Mouse (Mus musculus) mouse embryonic stem cell (cell line): Measurements from ENCODE around the gene Pepd.

Experiments
- in situ Hi-C, 2 experiments: fragments of 300-500 bp; cut with MboI; formaldehyde crosslinking; loops; 1 replicate in 1 of 2; 3 replicates in 1 of 2; pipeline ENCODE4 v1.14.3; 2019 to 2020; ENCODE audit warnings: low sequenced_read_pairs in 2 of 2, low pct_unique_long_range_greater_than_20kb in 1 of 2, mixed read lengths in 1 of 2; ENCODE audit not compliant: unreplicated experiment in 1 of 2

The Pepd gene

DNA sequence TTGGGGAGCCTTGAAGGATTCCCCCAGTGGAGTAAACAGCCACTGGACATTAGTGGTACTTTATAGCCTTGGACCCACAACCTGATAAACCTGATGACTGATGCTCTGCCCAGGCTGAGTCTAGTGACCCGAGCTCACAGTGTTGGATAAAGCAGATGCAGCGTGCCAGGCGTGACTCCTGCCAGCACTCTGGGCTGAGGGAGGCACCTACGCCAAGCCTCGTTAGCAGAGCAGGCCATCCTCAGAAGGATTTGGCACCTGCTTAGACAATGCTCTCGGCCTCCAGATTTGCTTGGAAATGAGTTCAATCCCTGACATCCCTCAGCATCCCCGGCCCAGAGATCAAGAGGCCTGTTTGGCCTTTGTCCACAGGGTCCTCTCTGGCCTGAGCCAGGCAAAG lies 94.5 kb downstream of the Pepd start:
- in situ Hi-C loops, result no loop called here

DNA sequence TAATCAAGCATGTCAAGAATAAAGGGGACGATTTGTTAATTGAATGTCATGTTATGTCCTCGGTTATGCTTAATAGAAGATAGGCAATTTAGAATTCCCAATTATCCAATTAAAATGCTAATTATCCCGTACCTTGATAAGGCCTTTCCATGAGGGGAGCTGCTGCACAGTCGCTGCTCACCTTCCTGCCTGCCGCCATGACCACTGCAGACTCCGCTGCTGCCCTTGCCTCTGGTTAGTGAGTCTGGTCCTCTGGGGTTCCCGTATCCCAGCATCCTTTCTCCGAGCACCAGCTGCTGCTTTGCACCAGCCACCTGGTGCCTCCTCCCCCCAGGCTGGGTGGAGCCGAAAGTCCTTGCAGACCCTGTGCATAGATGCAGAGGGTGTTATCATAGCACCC lies 101.0 kb downstream of the Pepd start:
- in situ Hi-C loops, result no loop called here

DNA sequence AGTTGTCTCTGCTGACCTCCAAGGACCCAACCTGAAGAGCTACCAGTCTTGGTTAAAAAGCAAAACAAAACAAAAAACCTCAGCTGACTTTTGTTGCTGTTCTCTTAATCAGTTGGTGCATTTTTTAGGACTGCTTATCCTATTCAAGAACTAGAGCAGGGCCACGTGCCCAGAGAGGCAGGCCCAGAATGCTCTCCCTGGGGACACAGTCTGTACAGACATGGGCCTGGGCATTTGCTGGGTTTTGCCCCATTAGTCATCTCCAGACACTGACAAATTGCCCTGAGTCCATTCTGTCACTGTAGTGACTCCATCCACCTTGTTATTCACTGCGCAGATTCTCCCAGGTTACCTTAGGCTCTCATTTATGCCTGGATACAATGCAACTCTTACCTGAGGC lies 103.1 kb downstream of the Pepd start:
- in situ Hi-C loops, result no loop called here

DNA sequence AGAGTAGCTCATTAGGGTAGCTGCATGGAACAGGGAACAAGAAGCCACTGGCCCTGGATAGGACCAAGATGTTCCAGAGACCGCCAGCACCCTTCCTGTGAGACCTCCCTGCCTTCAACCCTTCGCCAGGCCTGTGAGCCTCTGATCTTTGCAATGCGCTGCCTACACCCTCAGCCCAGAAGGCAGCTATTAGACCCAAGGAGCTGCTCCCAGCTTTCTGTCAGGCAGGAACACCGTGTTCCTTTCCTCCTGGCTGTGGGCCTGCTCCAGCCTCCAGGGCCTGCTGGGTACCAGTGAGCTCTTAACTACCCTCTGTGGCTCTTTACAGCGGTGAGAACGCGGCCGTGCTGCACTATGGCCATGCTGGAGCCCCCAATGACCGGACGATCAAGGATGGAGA lies 109.2 kb downstream of the Pepd start:
- in situ Hi-C loops, result no loop called here

DNA sequence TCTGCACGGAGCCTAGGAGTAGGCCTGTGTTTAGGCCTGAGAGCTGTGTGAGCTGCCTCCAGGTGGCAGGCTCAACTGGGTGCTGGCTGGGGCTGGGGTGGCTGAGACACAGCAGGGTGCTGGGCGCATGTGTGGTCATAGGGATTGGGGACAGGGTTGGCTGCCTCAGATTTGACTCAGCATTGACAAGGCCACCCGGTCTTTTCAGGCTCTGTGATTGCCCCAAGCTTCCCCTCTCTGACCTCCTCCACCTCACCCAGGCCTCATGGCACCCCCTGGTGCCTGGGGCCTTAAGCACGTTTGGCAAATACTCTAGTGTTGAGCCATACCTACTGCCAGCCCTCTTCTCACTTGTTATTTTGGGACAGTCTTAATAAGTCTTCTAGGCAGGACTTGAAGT lies 111.1 kb downstream of the Pepd start:
- in situ Hi-C loops, result no loop called here

DNA sequence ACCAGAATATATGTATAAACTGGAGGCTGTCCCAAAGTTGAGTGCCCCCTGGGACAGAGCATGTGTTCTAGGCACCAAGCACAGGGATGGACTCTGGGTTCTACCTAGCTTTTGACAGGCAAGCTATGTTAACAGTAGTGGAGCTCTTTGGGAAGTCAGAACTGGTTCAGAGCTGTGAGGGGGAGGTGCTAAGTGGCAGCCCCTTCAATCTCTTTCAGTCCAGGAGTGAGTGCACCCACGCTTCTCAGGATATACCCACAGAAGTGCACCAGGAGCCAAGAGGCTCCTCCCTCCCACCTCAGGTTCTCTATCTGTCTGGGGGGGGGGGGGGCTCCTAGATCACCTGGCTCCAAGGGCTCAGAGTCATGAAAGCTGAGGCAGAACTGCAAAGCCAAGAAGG lies 112.2 kb downstream of the Pepd start:
- in situ Hi-C loops, result no loop called here

DNA sequence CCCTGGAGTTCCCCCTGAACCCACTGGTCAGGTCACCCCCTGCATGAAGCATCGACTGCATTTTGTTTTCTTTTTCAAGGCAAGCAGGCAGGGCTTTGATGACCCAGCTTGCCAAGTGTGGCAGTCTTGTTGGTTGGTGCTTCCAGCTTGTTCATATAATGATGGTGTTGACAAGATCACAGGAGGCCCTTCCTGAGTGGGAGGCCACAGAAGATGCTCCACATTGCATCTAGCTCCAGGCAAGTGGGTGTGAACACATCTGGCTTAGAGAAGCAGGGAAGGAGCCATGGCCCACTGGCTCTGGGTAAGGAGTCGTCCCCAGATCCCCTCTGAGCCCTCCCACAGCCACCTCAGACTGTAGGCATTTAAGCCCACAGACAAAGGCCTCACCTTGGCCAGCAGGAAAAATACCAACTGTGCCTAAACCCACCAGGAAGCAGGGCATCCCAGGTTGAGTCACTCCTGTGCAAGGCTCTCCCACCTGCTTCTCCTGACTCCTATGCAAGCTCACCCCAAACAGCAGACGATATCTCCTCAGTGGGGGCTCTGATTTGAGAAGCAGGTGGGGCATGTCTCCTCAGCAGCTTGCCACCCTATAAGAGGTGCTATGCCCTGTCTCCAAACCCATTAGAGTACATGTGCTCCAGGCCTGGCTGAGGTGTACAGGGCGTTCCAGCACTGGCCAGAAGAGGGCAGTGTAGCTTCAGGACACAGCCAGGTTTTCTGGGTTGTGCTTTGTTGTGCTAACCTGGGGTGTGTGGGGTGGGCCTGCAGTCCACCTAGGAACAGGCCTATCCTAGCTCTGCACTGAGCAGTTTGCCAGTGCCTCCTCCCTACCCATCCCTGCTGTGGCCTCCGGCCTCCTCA lies 113.5 kb downstream of the Pepd start:
- in situ Hi-C loops, result no loop called here

DNA sequence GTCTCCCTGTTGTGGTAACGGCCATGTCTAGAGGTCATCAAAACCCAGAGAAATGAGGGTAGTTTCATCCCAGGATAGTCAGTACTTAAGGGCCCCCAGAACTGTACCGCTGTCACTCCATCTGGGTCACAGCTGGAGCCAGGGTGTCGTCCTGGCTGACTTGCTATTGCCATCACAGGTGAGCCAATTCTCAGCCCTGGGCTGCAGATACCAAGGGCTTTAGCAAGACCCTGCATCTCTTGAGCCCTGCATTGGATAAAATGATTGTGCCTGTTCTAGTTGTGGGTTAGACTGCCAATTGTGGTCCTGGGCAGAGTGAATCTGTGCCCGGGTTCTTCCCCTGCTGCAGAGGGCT lies 114.1 kb downstream of the Pepd start:
- in situ Hi-C loops, result no loop called here

DNA sequence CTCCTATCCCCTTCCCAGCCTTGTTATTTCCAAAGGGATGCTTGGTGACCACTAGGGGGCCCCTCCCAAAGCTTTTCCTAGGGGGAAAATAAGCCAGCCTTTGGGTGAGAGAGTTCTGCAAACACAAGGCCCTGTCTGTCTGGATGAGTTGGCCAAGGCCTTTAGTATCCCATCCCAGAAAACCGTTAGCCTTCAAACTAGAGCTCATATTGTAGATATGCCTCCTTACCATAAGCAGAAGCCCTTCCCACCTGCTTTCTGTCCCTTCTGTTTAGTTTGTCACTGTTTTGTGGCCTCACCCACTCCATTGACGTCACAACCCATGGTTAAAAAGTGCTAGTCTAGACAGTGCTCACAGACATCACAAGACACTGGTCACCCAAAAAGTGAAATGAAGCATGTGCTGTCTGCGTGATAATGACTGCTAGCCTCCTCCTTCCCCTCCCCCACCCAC lies 114.7 kb downstream of the Pepd start:
- in situ Hi-C loops, result no loop called here

DNA sequence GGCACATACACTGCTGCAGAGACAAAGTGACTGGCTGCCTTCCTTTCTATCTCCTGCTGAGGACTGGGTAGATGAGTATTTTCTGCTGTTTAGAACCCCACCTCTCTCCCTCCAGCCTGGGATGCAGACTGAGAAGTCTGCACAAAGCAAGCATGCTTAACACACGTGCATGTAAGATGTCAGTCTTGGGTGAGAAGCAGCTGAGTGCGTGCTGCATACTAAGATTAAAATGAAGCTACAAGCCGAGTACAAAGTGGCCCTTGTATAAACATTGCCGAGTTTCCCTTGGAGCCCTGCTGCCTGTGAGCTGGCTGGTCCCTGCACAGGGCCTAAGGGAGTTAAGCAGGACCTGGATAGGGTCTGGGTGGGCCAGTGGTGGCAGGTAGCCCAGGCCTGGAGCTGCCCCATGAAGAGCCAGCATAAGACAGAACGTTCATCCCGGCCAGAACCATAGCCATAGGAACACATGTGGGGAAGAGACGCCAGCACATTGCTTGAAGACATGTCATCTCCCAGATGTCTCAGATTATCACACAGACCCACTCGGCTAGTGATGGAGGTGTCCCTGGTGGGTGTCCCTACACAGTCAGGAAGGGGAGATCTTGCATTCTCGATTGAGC lies 115.7 kb downstream of the Pepd start:
- in situ Hi-C loops, result no loop called here

DNA sequence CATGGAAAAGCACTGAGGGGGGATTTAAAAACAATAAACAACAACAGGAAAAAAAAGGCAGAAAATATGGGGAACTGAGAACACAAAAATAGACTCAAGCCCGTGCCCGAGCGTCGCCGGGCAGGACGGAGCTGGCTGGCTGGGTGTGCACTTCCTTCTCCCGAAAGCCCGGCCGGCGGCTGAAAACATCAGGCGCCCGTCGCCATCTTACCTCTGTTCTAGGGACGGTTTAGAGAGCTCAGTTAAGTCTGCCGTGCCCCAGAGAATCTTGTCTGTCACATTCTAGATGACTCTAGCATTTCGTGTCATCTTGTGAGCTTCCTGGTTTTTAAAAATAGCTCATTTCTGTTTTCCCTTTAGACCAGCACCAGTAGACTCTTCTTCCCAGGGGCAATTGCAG lies 116.4 kb downstream of the Pepd start:
- in situ Hi-C loops, result no loop called here

DNA sequence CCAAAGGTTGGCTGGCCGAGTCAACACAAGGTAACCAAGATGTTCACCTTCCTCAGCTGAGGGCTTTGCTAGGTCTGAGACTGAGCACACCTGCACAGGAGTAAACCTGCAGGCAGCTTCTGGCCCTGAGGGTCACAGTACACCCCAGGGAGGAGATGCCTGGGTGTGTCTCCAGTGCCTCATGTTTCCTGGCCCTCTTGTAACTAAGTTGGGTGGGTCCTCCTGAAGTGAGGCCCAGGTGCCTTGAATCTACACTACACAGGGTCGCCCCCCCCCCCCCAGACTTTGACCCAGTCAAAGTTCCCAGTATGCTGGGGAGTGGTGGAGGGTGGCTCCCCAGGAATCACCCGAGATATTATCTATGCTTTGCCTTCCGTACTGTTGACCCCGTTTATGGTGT lies 117.0 kb downstream of the Pepd start:
- in situ Hi-C loops, result no loop called here

DNA sequence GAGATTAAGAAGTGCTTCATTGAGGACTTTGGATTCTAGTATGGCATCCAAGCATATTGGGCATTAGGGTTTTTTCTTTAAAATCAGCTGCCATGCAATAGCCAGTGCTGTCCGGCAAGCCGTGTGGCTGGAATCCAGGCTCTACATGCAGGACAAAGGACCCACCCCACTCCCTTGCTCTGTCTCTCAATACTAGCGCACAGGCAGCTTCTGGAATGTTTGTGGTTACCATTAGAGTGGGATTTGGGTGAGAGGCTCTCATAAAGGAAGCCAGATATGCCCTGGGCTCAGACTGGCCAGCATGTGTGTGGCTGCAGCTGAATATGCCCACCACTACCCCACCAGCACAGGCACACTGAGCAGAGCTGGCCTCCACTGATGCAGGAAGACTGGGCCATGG lies 117.5 kb downstream of the Pepd start:
- in situ Hi-C loops, result loop anchor here in 1 of 2 experiments (10.0 kb wide), 1 partner anchor 145 kb away; no protein-coding TSS in a partner anchor

DNA sequence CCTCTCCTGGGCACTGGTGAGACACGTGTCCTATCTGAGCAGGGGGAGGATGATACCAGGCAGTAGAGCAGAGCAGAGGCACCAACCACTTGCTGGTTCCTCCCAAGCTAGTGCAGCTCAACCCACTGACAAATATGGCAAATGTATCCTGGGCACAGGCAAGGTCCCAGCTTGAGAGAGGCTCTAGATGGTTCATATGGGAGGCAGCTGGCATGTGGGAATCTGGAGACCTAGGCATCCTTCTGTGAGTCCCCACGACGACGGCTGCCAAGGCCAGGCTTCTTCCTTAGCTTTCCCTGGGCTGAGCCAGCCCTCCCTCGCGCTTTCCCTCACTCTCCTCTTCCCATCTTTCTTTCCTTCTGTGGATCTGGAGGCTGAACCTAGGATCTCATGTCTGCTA lies 118.4 kb downstream of the Pepd start:
- in situ Hi-C loops, result loop anchor here in 1 of 2 experiments (10.0 kb wide), 1 partner anchor 144 kb away; no protein-coding TSS in a partner anchor

DNA sequence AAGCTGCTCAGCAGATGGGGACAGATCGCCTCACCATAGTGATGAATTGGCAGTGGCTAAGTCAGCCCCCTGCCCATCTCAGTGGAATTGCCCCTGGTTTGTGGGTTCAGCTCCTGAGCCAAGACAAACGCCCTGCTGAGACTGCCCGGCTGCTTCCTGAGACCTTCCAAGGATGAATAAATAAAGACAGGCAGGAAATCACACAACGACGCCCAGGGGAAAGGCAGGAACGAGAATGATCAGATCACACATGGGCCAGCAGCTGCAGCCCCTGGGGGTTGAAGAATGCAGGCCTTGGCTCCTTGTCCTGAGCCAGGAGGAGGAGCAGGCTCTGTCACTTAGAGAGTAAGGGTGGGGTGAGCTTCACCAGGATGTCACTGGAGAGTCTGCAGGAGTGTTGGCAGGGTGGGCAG lies 123.0 kb downstream of the Pepd start:
- in situ Hi-C loops, result loop anchor here in 1 of 2 experiments (10.0 kb wide), 1 partner anchor 140 kb away; no protein-coding TSS in a partner anchor

DNA sequence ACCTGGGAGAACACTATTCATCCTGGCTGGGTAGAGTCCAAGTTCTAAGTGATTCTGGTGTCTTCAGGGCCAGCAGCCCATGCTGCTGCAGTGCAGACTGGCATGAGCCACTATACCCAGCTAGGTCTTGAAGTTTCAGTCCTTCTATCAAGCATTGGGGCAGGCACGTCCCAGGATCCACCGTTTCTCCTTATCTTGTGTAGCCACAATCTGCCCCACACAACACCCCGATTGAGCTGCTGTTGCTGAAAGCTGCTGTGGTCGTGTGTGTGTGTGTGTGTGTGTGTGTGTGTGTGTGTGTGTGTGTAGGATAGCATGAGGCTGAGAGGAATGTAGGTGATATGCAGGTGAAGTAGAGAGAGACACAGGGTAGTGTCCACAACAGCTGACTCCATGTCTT lies 123.4 kb downstream of the Pepd start:
- in situ Hi-C loops, result loop anchor here in 1 of 2 experiments (10.0 kb wide), 1 partner anchor 139 kb away; no protein-coding TSS in a partner anchor

DNA sequence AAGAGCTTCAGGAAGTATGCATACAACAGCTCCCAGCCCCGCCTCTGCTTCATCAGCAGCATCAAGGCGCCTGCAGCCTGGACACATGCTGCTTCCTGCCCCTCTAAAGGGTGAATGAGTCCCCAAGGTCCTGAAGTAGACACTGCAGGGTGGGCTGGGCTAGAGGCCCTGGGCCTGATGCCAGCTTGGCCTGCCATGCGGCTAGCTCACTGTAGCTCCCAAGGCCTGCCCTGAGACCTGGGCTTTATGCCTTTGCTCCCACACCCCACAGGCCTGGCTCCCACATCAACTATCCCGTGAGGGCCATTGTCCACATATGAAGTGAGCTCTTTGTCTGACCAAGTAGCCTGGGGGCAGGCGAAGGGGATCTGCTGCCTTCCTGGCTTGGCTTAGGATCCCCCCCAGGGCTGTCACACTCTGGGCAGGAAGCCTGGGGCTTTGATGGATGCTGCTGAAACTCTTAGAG lies 124.1 kb downstream of the Pepd start:
- in situ Hi-C loops, result loop anchor here in 1 of 2 experiments (10.0 kb wide), 1 partner anchor 139 kb away; no protein-coding TSS in a partner anchor

DNA sequence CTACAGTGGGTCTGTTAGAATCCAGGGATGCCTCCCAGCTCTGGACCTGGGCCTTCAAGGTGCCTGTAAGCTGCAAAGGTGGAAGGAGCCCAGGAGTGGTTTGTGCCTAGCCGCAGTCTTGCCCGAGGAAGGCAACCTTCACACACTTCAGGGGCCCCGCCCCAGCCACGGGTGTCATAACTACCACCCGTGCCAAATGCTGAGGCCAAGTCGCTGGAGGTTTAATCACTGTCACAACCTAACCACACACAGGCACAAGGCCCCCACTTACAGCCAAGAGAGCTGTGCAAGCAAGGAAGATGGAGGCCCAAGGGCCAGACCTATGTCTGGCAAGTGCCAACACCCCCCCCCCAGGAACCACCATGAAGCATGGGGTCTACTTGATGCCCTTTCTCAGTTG lies 125.2 kb downstream of the Pepd start:
- in situ Hi-C loops, result loop anchor here in 1 of 2 experiments (10.0 kb wide), 1 partner anchor 137 kb away; no protein-coding TSS in a partner anchor

DNA sequence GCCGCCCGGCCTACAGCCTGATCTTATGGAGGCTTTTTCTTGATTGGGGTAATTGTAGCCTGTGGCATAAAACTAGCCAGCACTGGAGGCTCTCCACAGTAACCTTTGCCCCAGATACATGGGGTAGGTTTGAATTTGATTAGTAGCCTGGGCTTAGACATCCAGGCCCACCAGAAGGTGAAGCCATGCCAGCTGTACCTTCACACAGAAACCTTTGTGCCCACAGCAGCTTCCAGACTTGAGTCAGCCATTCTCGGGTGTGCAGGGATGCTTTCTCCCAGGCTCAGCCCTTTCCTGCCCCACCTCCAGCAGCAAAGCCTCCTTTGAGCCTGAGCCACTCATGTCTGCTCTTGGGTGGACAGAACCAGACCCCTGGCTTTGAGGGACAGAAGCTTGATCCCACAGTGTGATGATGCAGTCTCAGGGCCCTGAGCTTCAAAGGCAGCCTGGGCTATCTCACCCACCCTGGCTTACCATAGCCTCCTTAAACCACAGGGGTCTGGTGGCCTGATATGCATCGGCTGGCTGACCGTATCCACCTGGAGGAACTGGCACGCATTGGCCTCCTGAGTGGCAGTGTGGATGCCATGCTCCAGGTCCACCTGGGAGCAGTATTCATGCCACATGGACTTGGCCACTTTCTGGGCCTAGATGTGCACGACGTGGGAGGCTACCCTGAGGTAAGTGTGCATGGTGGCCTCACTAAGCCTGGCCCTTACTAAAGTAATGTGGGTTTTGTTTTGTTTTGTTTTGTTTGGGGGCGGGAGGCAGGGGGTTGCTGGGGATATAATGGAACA lies 128.2 kb downstream of the Pepd start:
- in situ Hi-C loops, result no loop called here
